Mouse (Mus musculus) hindbrain, postnatal 0 days (tissue): Measurements from ENCODE around the gene Tom1l1. TPM values are rescaled to one million over a fixed set of nuclear protein-coding genes. Genes with fewer than 3 reads are reported as not detected.

ENCODE experiments used
- ATAC-seq: fragments of 200-750 bp; cut with Nextera tagmentation; 2 replicates; pipeline ENCODE4 v1.8.0; 2017; ENCODE audit warnings: mild to moderate bottlenecking, moderate TSS enrichment, moderate library complexity
- DNase-seq: peaks from one replicate; pipeline ENCODE4 v3.0.0-alpha.2; 2015; ENCODE audit warnings: low spot score
- H3K27ac ChIP-seq: fragments of 300-500 bp; sonication (generic); 2 replicates; pipeline ENCODE4 v1.5.1; 2014; ENCODE audit warnings: mild to moderate bottlenecking
- H3K27me3 ChIP-seq: fragments of 300-500 bp; sonication (generic); 2 replicates; pipeline ENCODE4 v1.6.1; 2014; ENCODE audit warnings: low read length, mixed read lengths; ENCODE audit not compliant: insufficient read depth
- H3K36me3 ChIP-seq: fragments of 300-500 bp; sonication (generic); 2 replicates; pipeline ENCODE4 v1.6.1; 2014; ENCODE audit warnings: low read length, mixed read lengths; ENCODE audit not compliant: insufficient read depth
- H3K4me1 ChIP-seq: fragments of 300-500 bp; sonication (generic); 2 replicates; pipeline ENCODE4 v1.6.1; 2014; ENCODE audit warnings: antibody characterized with exemption, low read length, mixed read lengths; ENCODE audit not compliant: insufficient read depth
- H3K4me2 ChIP-seq: fragments of 300-500 bp; sonication (generic); 2 replicates; pipeline ENCODE4 v1.6.1; 2014; ENCODE audit warnings: low read depth, mild to moderate bottlenecking, low read length, moderate library complexity, mixed read lengths
- H3K4me3 ChIP-seq: fragments of 300-500 bp; sonication (generic); 2 replicates; pipeline ENCODE4 v1.5.1; 2014; ENCODE audit warnings: low read length
- H3K9ac ChIP-seq: fragments of 300-500 bp; sonication (generic); replicated peaks from 2 replicates; pipeline ENCODE4 v1.6.1; 2014; ENCODE audit warnings: mild to moderate bottlenecking, low read length, moderate library complexity, mixed read lengths
- H3K9me3 ChIP-seq: fragments of 300-500 bp; sonication (generic); 2 replicates; pipeline ENCODE4 v1.6.1; 2016; ENCODE audit warnings: low read length, mixed read lengths
- CTCF ChIP-seq: IDR thresholded peaks from 2 replicates; pipeline ENCODE4 v1.5.1; 2016; ENCODE audit warnings: antibody characterized with exemption, control low read depth, low read depth
- WGBS: fragments of 180-500 bp; shearing (Covaris S2); extraction: QIAGEN DNeasy Blood & Tissue Kit; methylation state at CpG from one replicate; pipeline ENCODE4 v1.1.7; 2014; 5-methylcytosine and 5-hydroxymethylcytosine counted together
- polyA plus RNA-seq: library from polyadenylated mRNA; unstranded; fragments of >200 nt; fragmentation: Nextera tagmentation; extraction: Ambion mirVana; gene quantifications from 2 replicates; pipeline ENCODE4 v1.2.1, GENCODE M21; 2015
- total RNA-seq: library from RNA; depleted of rRNA; stranded (reverse); fragments of >200 nt; gene quantifications from 2 replicates; pipeline ENCODE4 v1.2.3, GENCODE M21; 2014

The Tom1l1 gene
- total and polyA plus RNA-seq, 2 experiments from 2014 or later = 14.5 to 26.7 TPM

- DNase-seq (peak; percentile 80), ATAC-seq (no peak)
- H3K36me3 ChIP-seq = no peaks in the 10 kb centered on the region
- no peak overlapping the region for H3K9ac ChIP-seq
- H3K9me3 ChIP-seq = no peaks in the 10 kb centered on the region
- TF ChIP-seq CTCF = peak; percentile 75
- no peak overlapping the region for H3K27ac ChIP-seq
- 48% methylated on average over 6 of the region's 6 CpGs for WGBS
- H3K4me3 ChIP-seq = no peak overlapping the region
- H3K27me3 ChIP-seq = no peaks in the 10 kb centered on the region
- no peak overlapping the region for H3K4me2 ChIP-seq
- H3K4me1 ChIP-seq = no peaks in the 10 kb centered on the region
Observed at GRCm38 (mm10) chr11:90623477-90623876, 64.7 kb downstream of the Tom1l1 start.

DNA sequence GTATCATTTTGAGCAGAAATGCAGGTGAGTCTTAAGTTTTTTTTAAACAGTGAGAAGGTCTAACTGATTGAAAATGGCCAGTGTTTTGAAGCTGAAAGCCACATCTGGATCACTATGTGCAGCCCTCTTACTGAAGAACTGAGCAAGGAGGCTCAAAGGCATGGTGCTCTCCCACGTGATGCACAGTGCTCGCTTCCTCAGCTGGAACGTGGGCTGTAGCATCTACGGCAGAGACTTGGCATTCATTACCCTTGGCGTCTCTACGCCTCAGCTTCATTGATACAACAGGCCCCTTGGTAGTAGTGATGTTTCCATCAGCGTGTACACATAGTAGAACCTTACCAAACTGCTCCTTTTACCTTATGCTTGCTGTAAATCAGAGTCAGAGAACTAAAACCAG, 65.7 kb downstream of the Tom1l1 start:
- ATAC-seq = no peak
- H3K27me3 ChIP-seq = no peaks in the 10 kb centered on the region
- 80% methylated on average over 7 of the region's 7 CpGs for WGBS
- no peak overlapping the region for H3K4me2 ChIP-seq
- H3K4me1 ChIP-seq = no peaks in the 10 kb centered on the region
- TF ChIP-seq CTCF = no peak
- H3K9me3 ChIP-seq = no peaks in the 10 kb centered on the region
- no peaks in the 10 kb centered on the region for H3K36me3 ChIP-seq
- no peak overlapping the region for H3K4me3 ChIP-seq
- no peak overlapping the region for H3K9ac ChIP-seq
- no peak overlapping the region for H3K27ac ChIP-seq
- no peak for DNase-seq

DNA sequence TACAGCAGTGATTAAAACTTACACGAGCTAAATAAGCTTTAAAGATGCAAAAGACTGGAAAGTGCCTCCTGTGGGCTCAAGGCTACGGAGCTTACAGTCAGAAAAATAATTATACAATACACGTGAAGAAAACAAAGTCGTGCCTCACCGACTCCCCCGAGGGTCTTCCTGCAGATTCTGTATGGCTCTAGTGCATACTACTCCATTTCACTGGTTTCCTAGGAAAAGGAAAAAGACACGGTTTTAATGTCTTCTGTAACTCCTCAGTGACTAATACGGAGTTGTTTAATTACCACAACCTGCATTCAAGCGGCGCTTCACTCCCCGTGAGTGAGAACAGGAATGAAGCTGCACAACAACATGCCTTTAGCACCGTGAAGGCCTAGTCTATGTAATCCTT, 66.1 kb downstream of the Tom1l1 start:
- ATAC-seq (0 out of 2 replicates have a peak, but pooled peaks have one; percentile 40), DNase-seq (no peak)
- H3K4me2 ChIP-seq = no peak overlapping the region
- no peaks in the 10 kb centered on the region for H3K9me3 ChIP-seq
- no peak for TF ChIP-seq CTCF
- 73% methylated on average over 12 of the region's 12 CpGs for WGBS
- no peak overlapping the region for H3K9ac ChIP-seq
- no peak overlapping the region for H3K4me3 ChIP-seq
- H3K4me1 ChIP-seq = no peaks in the 10 kb centered on the region
- H3K36me3 ChIP-seq = no peaks in the 10 kb centered on the region
- H3K27ac ChIP-seq = no peak overlapping the region
- H3K27me3 ChIP-seq = no peaks in the 10 kb centered on the region

- no peaks in the 10 kb centered on the region for H3K27me3 ChIP-seq
- H3K36me3 ChIP-seq = no peaks in the 10 kb centered on the region
- ATAC-seq (no peak), DNase-seq (peak; percentile 73)
- no peak overlapping the region for H3K9ac ChIP-seq
- H3K9me3 ChIP-seq = no peaks in the 10 kb centered on the region
- H3K4me3 ChIP-seq = no peak overlapping the region
- TF ChIP-seq CTCF = peak; percentile 70
- no peaks in the 10 kb centered on the region for H3K4me1 ChIP-seq
- no peak overlapping the region for H3K4me2 ChIP-seq
- H3K27ac ChIP-seq = no peak overlapping the region
Observed at GRCm38 (mm10) chr11:90616431-90616830, 71.7 kb downstream of the Tom1l1 start.

DNA sequence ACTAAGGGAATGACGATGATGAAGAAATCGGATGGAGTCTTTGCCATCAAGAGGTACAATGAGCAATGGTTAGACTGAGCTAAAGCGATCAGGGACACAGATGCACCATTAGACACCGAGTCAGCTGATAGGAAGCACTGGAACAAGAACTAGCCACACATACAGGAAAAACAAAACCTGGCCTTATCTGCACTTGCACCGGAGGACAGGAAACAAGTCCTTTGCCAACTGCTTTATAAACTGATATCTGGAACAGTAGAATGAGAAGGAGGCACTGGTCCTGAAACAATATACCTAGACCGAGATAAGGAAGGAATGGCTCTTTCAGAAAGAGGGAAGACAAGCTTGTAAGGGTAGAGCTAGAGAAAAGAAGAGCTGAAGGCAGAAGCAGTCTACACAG, 73.4 kb downstream of the Tom1l1 start:
- no peak overlapping the region for H3K4me2 ChIP-seq
- no peaks in the 10 kb centered on the region for H3K4me1 ChIP-seq
- H3K9ac ChIP-seq = no peak overlapping the region
- no peaks in the 10 kb centered on the region for H3K27me3 ChIP-seq
- H3K36me3 ChIP-seq = no peaks in the 10 kb centered on the region
- H3K9me3 ChIP-seq = no peaks in the 10 kb centered on the region
- no peak overlapping the region for H3K27ac ChIP-seq
- no peak overlapping the region for H3K4me3 ChIP-seq
- WGBS = 94% methylated on average over 6 of the region's 6 CpGs
- DNase-seq (no peak), ATAC-seq (no peak)
- no peak for TF ChIP-seq CTCF

GRCm38 (mm10) chr11:90612118-90612517, 76.0 kb downstream of the Tom1l1 start:
- TF ChIP-seq CTCF = no peak
- no peaks in the 10 kb centered on the region for H3K27me3 ChIP-seq
- no peak overlapping the region for H3K9ac ChIP-seq
- H3K9me3 ChIP-seq = no peaks in the 10 kb centered on the region
- no peak overlapping the region for H3K4me3 ChIP-seq
- H3K27ac ChIP-seq = no peak overlapping the region
- H3K4me1 ChIP-seq = no peaks in the 10 kb centered on the region
- H3K4me2 ChIP-seq = no peak overlapping the region
- no peaks in the 10 kb centered on the region for H3K36me3 ChIP-seq
- no peak for DNase-seq
- no peak for ATAC-seq

DNA sequence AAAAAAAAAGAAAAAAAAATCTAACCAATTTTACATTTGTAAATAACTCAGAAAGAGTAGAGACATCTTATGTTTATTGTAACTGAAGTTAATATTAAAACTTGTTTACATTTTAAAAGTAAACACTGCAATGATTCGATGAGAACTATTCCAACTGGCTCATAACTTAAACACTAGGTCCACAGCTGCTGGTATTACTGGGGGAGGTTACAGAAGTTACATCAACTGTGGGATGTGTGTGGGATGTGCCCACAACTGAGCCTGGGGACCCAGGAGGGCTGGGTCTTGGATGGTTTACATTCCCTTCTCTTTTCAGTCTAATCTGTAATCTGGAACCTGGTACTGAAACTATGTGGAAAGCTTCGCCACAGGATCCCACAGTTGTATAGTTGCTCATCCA, 85.1 kb downstream of the Tom1l1 start:
- Histone ChIP-seq H3K9ac (no peak overlapping the region), H3K4me3 (no peak overlapping the region), H3K4me1 (no peaks in the 10 kb centered on the region), H3K27me3 (no peaks in the 10 kb centered on the region), H3K9me3 (no peaks in the 10 kb centered on the region), H3K36me3 (no peaks in the 10 kb centered on the region), H3K27ac (no peak overlapping the region), H3K4me2 (no peak overlapping the region)
- WGBS = 98% methylated on average over 2 of the region's 2 CpGs
- no peak for TF ChIP-seq CTCF
- DNase-seq (no peak), ATAC-seq (no peak)
